Mouse (Mus musculus) forebrain, embryonic 14.5 days (tissue): ENCODE data around the gene Synpo2l. TPM values are rescaled to one million over a fixed set of nuclear protein-coding genes. Genes with fewer than 3 reads are reported as not detected.

Experiments used
- ATAC-seq: fragments of 200-750 bp; cut with Nextera tagmentation; 2 replicates; pipeline ENCODE4 v1.8.0; 2017; ENCODE audit warnings: mild to moderate bottlenecking, moderate library complexity
- DNase-seq: peaks from one replicate; pipeline ENCODE4 v3.0.0-alpha.2; 2015; ENCODE audit warnings: low spot score
- H3K27ac ChIP-seq: fragments of 300-500 bp; sonication (generic); 2 replicates; pipeline ENCODE4 v1.5.1; 2014; ENCODE audit warnings: low read depth, mild to moderate bottlenecking, control low read depth, low read length, moderate library complexity
- H3K27me3 ChIP-seq: fragments of 300-500 bp; sonication (generic); replicated peaks from 2 replicates; pipeline ENCODE4 v1.6.1; 2014; ENCODE audit warnings: low read length, control low read depth, mixed read lengths; ENCODE audit not compliant: control insufficient read depth, insufficient read depth
- H3K36me3 ChIP-seq: fragments of 300-500 bp; sonication (generic); 2 replicates; pipeline ENCODE4 v1.6.1; 2014; ENCODE audit warnings: low read length, control low read depth; ENCODE audit not compliant: control insufficient read depth, insufficient read depth
- H3K4me1 ChIP-seq: fragments of 300-500 bp; sonication (generic); 2 replicates; pipeline ENCODE4 v1.6.1; 2014; ENCODE audit warnings: antibody characterized with exemption, low read length, control low read depth; ENCODE audit not compliant: control insufficient read depth, insufficient read depth
- H3K4me2 ChIP-seq: fragments of 300-500 bp; sonication (generic); 2 replicates; pipeline ENCODE4 v1.6.1; 2014; ENCODE audit warnings: mild to moderate bottlenecking, control low read depth, low read length
- H3K4me3 ChIP-seq: fragments of 300-500 bp; sonication (generic); 2 replicates; pipeline ENCODE4 v1.5.1; 2014; ENCODE audit warnings: low read depth, low read length, control low read depth
- H3K9ac ChIP-seq: fragments of 300-500 bp; sonication (generic); 2 replicates; pipeline ENCODE4 v1.6.1; 2014; ENCODE audit warnings: mild to moderate bottlenecking, low read length, control low read depth, moderate library complexity
- H3K9me3 ChIP-seq: fragments of 300-500 bp; sonication (generic); replicated peaks from 2 replicates; pipeline ENCODE4 v1.6.1; 2016; ENCODE audit warnings: low read length, control low read depth, mixed read lengths; ENCODE audit not compliant: control insufficient read depth
- WGBS: fragments of 180-500 bp; shearing (Covaris S2); extraction: QIAGEN DNeasy Blood & Tissue Kit; methylation state at CpG from one replicate; pipeline ENCODE4 v1.1.7; 2014; 5-methylcytosine and 5-hydroxymethylcytosine counted together
- polyA plus RNA-seq: library from polyadenylated mRNA; unstranded; fragments of >200 nt; fragmentation: Nextera tagmentation; extraction: Ambion mirVana; gene quantifications from 2 replicates; pipeline ENCODE4 v1.2.1, GENCODE M21; 2014

The Synpo2l gene
- polyA plus RNA-seq, 1 experiment from 2014 or later = 0.09 TPM

DNA sequence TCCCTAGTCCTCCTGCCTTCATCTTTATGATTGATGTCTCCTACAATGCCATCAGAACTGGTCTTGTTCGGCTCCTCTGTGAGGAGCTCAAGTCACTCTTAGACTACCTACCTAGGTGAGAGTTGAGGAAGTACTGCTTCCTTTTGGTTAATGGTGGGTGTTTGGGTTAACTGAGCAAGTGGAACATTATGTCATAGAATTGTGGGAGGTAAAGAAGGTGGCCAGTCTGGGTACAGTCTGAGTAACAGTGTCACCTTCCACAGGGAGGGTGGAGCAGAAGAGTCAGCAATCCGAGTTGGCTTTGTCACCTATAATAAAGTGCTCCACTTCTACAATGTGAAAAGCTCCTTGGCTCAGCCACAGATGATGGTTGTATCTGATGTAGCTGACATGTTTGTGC is 20.9 kb upstream of the Synpo2l start:
- Histone ChIP-seq H3K4me2 (no peak overlapping the region), H3K36me3 (peaks cover 99% of the 10 kb centered on the region), H3K4me1 (no peaks in the 10 kb centered on the region), H3K9ac (no peak overlapping the region), H3K27me3 (no peaks in the 10 kb centered on the region), H3K9me3 (no peaks in the 10 kb centered on the region), H3K4me3 (no peak overlapping the region), H3K27ac (no peak overlapping the region)
- WGBS = 93% methylated on average over 2 of the region's 2 CpGs
- ATAC-seq (no peak), DNase-seq (no peak)

DNA sequence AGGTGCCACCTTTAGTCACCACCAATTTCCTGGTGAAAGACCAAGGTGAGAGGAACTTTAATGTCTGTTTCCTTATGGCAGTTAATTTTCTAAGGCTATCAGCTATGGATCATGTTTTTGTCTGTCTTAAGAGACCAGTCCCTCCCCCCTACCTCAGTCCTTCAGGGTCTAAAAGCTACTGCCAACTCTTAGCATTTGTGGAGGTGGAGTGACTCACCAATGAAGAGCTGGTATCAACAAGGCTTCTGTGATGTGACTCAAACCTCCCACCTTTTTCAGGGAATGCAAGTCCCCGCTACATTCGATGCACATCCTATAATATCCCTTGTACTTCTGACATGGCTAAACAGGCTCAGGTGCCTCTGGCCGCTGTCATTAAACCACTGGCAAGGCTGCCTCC is 18.4 kb upstream of the Synpo2l start:
- H3K4me1 ChIP-seq = no peaks in the 10 kb centered on the region
- peaks cover 99% of the 10 kb centered on the region for H3K36me3 ChIP-seq
- 98% methylated on average over 3 of the region's 3 CpGs for WGBS
- no peak overlapping the region for H3K4me3 ChIP-seq
- H3K9ac ChIP-seq = no peak overlapping the region
- ATAC-seq = no peak
- no peak overlapping the region for H3K4me2 ChIP-seq
- H3K27me3 ChIP-seq = no peaks in the 10 kb centered on the region
- no peak overlapping the region for H3K27ac ChIP-seq
- H3K9me3 ChIP-seq = no peaks in the 10 kb centered on the region
- no peak for DNase-seq

DNA sequence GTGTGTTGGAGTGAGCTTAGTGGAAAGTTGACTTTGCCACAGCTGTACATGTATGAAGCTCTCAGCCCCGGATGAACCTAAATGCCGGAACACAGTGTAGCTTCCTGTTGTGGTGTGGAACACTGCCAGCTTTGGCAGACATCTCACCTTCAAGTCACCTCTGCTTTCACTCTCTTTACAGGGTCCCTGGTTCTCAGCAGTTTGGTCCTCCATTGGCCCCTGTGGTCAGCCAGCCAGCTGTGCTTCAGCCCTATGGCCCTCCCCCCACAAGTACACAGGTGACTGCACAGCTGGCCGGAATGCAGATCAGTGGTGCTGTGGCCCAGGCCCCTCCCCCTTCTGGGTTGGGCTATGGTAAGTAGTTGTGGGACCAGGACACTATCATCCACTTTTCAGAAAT is 14.3 kb upstream of the Synpo2l start:
- H3K27me3 ChIP-seq = no peaks in the 10 kb centered on the region
- no peak overlapping the region for H3K27ac ChIP-seq
- H3K4me1 ChIP-seq = no peaks in the 10 kb centered on the region
- DNase-seq = no peak
- no peak overlapping the region for H3K4me3 ChIP-seq
- WGBS = 81% methylated on average over 3 of the region's 3 CpGs
- H3K4me2 ChIP-seq = no peak overlapping the region
- peaks cover 97% of the 10 kb centered on the region for H3K36me3 ChIP-seq
- ATAC-seq = no peak
- no peak overlapping the region for H3K9ac ChIP-seq
- H3K9me3 ChIP-seq = no peaks in the 10 kb centered on the region

DNA sequence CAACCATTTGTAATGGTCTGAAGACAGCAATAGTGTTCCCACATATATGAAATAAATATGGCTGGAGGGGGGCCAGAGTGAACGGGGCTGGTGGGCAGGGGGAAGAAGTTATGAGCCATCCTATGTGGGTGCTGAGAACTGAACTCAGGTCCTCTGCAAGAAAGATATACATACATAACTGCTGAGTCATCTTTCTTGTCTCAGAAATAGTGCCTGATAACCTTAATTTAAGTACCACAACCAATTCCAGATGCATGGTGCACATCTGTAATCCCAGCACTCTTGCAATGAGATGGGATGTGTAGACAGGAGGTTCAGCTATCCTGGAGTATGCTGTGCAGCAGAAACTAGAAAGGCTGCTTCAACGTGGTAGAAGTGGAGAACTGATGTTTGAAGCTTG is 13.6 kb upstream of the Synpo2l start:
- no peaks in the 10 kb centered on the region for H3K9me3 ChIP-seq
- H3K27ac ChIP-seq = no peak overlapping the region
- DNase-seq = no peak
- no peak overlapping the region for H3K4me2 ChIP-seq
- WGBS = 93% methylated on average over 2 of the region's 2 CpGs
- H3K4me3 ChIP-seq = no peak overlapping the region
- H3K9ac ChIP-seq = no peak overlapping the region
- no peak for ATAC-seq
- H3K36me3 ChIP-seq = peaks cover 97% of the 10 kb centered on the region
- no peaks in the 10 kb centered on the region for H3K4me1 ChIP-seq
- H3K27me3 ChIP-seq = no peaks in the 10 kb centered on the region

DNA sequence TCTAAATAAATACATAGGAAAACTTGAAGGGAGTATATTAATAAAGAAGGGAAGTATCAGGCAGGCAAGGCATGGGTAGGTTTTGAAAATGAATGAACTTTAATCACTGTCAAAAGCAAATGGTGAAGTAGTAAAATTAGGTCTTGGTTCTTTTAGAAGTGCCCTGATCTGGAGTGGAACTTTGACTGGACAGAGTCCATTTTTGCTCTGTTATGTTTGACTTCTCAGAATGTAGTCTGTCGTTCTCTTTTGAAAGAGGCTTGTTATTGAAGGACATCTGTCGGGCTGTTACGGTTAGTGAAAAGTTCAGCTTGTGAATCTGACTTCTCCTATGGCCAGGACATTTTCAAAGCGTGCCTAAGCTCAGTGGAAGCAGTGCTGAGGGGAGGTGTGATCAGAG is 9.8 kb upstream of the Synpo2l start:
- Histone ChIP-seq H3K4me2 (no peak overlapping the region), H3K9ac (no peak overlapping the region), H3K36me3 (peaks cover 69% of the 10 kb centered on the region), H3K4me3 (no peak overlapping the region), H3K4me1 (peaks cover 3% of the 10 kb centered on the region; the same call in 1 of the 2 replicates), H3K27ac (no peak overlapping the region), H3K9me3 (no peaks in the 10 kb centered on the region), H3K27me3 (no peaks in the 10 kb centered on the region)
- ATAC-seq (no peak), DNase-seq (no peak)
- 92% methylated on average over 4 of the region's 4 CpGs for WGBS

DNA sequence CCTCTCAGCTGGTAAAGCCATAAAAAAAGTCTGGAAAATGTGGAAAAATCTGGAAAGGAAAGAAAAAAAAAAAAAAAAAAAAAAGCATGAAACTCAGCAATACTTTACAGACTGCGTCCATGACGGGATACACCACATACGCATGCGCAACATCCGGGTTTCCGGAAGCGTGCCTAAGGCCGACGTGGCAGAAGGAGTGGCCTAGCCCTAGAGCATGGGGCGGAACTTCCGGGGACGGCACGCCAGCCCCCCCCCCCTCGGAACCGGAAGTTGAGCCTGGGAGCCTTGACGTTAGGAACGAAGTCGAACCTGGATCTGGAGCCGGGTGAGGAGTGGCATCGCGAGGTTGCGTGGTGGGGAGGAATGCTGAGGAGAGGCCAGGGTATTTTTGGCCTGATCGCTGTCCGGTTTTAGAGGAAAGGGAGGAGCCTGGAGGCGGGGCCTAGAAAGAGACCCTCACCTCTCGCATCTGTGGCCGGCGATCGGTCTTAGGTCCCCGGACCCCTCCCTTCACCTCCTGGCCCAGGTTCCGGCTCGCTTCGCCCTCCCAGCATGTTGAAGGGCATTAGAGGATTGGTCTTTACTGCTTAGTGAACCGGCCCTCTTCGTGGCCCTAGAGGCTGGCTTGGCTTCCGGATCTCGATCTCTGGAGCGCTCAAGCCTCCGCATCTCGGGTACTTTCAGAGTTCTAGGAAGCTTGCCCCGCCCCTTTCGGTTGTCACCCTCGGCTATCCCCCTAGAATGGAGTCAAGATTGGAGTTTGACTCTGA is 6.1 kb upstream of the Synpo2l start, which contains the start of gene Sec24c:
Sec24c (plus strand) TSS at position 245 of the 770 bp plus-strand sequence.
- Histone ChIP-seq H3K4me3 (peak within 1 kb of the TSS; percentile 67), H3K36me3 (peaks cover 33% of the 10 kb centered on the region), H3K9ac (peak within 1 kb of the TSS; percentile 79), H3K4me2 (peak within 1 kb of the TSS; percentile 75), H3K4me1 (peaks cover 3% of the 10 kb centered on the region; the same call in 1 of the 2 replicates), H3K27me3 (no peaks in the 10 kb centered on the region), H3K9me3 (no peaks in the 10 kb centered on the region), H3K27ac (peak within 1 kb of the TSS; percentile 77)
- WGBS = 2% methylated on average over 42 of the region's 43 CpGs
- DNase-seq = peak; percentile 100
- ATAC-seq = peak; percentile 98

DNA sequence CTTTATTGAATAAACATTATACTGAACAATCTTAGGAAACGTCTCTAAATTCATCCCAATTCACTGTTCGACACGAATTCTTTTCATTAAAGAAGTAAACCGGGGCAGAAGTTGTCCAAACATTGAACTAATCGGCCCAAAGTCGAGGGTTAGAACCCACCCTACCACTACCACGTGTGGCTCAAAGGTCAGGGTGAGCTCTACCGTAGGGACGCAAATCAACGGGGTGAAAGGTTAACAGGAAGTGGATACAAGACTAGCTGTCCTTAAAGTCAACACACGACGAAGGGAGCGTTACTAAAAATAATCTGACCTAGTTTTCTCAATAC is 5.5 kb upstream of the Synpo2l start:
- 16% methylated on average over 13 of the region's 13 CpGs for WGBS
- Histone ChIP-seq H3K27ac (peak overlapping the region; percentile 64; the same call in 1 of the 2 replicates), H3K9ac (peak overlapping the region; percentile 40; the same call in 1 of the 2 replicates), H3K4me1 (peaks cover 3% of the 10 kb centered on the region; the same call in 1 of the 2 replicates), H3K36me3 (peaks cover 28% of the 10 kb centered on the region), H3K4me2 (peak overlapping the region; percentile 67), H3K27me3 (no peaks in the 10 kb centered on the region), H3K4me3 (peak overlapping the region; percentile 67), H3K9me3 (no peaks in the 10 kb centered on the region)
- ATAC-seq (peak; percentile 72), DNase-seq (no peak)

DNA sequence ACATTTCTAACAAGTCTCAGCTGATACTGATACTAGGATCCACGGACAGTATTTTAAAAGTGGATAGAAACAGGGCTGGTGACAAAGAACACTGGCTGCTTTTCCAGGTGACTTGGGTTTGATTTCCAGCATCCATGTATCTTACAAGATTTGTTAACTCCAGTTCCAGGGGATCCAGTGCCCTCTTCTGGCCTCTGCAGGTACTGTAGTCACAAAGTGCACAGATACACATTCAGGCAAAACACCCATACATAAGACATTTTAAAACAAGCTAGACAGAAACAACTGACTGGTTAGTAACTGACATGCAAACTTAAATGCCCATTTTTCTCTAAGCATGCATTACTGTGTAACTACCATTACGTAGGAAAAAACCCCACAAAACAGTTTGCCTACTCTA is 4.8 kb upstream of the Synpo2l start:
- 88% methylated on average over 2 of the region's 2 CpGs for WGBS
- Histone ChIP-seq H3K27ac (no peak overlapping the region), H3K27me3 (no peaks in the 10 kb centered on the region), H3K4me1 (peaks cover 3% of the 10 kb centered on the region; the same call in 1 of the 2 replicates), H3K4me2 (peak overlapping the region; percentile 67; the same call in 1 of the 2 replicates), H3K4me3 (no peak overlapping the region), H3K9me3 (no peaks in the 10 kb centered on the region), H3K9ac (no peak overlapping the region), H3K36me3 (peaks cover 22% of the 10 kb centered on the region)
- DNase-seq (peak; percentile 17), ATAC-seq (no peak)

DNA sequence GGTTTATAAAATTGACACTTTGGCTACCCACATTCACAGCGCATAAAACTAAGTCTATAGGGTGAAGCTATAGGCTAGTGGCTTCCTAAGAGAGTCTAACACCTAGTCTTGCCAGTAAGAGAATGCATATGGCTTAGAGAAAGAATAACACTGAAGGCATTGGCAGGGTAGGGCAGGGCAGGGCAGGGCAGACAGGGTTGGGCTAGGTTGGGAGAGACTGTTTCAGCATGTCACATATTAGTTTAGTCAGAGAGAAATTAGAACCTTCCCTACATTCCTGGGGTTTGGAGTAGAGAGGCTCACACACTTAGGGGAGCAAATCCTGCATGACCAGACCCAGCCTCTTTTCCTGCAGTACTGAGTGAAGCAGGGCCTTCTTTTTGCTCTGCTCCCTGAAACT is 685 bp downstream of the Synpo2l start:
- Histone ChIP-seq H3K4me2 (no peak overlapping the region), H3K9me3 (no peaks in the 10 kb centered on the region), H3K27ac (no peak overlapping the region), H3K27me3 (no peaks in the 10 kb centered on the region), H3K36me3 (no peaks in the 10 kb centered on the region), H3K9ac (no peak overlapping the region), H3K4me3 (no peak overlapping the region), H3K4me1 (no peaks in the 10 kb centered on the region)
- no peak for DNase-seq
- ATAC-seq = no peak
- WGBS = 63% methylated on average over 1 of the region's 1 CpGs
